Mouse (Mus musculus) spleen, adult 2 months (tissue): ENCODE results near the gene Tbc1d19. TPM values are rescaled to one million over a fixed set of nuclear protein-coding genes. Genes with fewer than 3 reads are reported as not detected.

Source experiments
- DNase-seq, 2 experiments: peaks; one replicate each; pipeline versions ENCODE4 v3.0.0 to v3.0.0-alpha.2; 2012 to 2021; ENCODE audit warnings: low spot score in 2 of 2, low read depth in 1 of 2
- H3K27ac ChIP-seq: fragments of 200-500 bp; 2 replicates; pipeline ENCODE4 v1.5.1; 2012; ENCODE audit warnings: low read length, inconsistent platforms; ENCODE audit not compliant: insufficient read depth
- H3K27me3 ChIP-seq: fragments of 200-500 bp; 2 replicates; pipeline ENCODE4 v1.6.1; 2012; ENCODE audit warnings: mild to moderate bottlenecking, moderate library complexity, low read length, inconsistent platforms; ENCODE audit not compliant: control insufficient read depth, insufficient read depth
- H3K36me3 ChIP-seq: fragments of 200-500 bp; 2 replicates; pipeline ENCODE4 v1.6.1; 2012; ENCODE audit warnings: mild to moderate bottlenecking, low read length, inconsistent platforms; ENCODE audit not compliant: control insufficient read depth, insufficient read depth
- H3K4me1 ChIP-seq: fragments of 200-500 bp; 2 replicates; pipeline ENCODE4 v1.6.1; 2011; ENCODE audit warnings: inconsistent platforms; ENCODE audit not compliant: control insufficient read depth, insufficient read depth, insufficient read length
- H3K4me3 ChIP-seq: fragments of 200-500 bp; 2 replicates; pipeline ENCODE4 v1.5.1; 2011; ENCODE audit warnings: mild to moderate bottlenecking, inconsistent platforms; ENCODE audit not compliant: insufficient read depth, insufficient read length; ENCODE audit errors: extremely low read depth
- CTCF ChIP-seq: fragments of 200-500 bp; IDR thresholded peaks from 2 replicates; pipeline ENCODE4 v1.5.1; 2011; ENCODE audit warnings: mild to moderate bottlenecking, inconsistent platforms; ENCODE audit not compliant: insufficient read depth, insufficient read length, insufficient replicate concordance; ENCODE audit errors: extremely low read depth
- POLR2A ChIP-seq: fragments of 200-500 bp; IDR thresholded peaks from 2 replicates; pipeline ENCODE4 v1.6.1; 2011; ENCODE audit warnings: low read depth, low read length, inconsistent platforms
- WGBS: fragments of 180-500 bp; shearing (Covaris S2); methylation state at CpG from one replicate; pipeline ENCODE4 v1.1.7; 2018; 5-methylcytosine and 5-hydroxymethylcytosine counted together
- polyA plus RNA-seq: library from polyadenylated mRNA; depleted of rRNA; stranded (reverse); fragments of >200 nt; gene quantifications from 2 replicates; pipeline ENCODE4 v1.2.3, GENCODE M21; 2012

Tbc1d19 gene
- polyA plus RNA-seq, 1 experiment, result 1.7 TPM

- no peak overlapping the region for H3K27ac ChIP-seq
- no peak overlapping the region for H3K4me3 ChIP-seq
- H3K4me1 ChIP-seq, result no peaks in the 10 kb centered on the region
- DNase-seq, result no peak
- no peaks in the 10 kb centered on the region for H3K36me3 ChIP-seq
- no peaks in the 10 kb centered on the region for H3K27me3 ChIP-seq
- WGBS, result 60% methylated on average over 4 of the region's 4 CpGs
- TF ChIP-seq POLR2A (no peak), CTCF (no peak)
Measured at GRCm38 (mm10) chr5:53937187-53937586, 127.8 kb downstream of the Tbc1d19 start.

- no peak overlapping the region for H3K27ac ChIP-seq
- H3K4me1 ChIP-seq, result no peaks in the 10 kb centered on the region
- 93% methylated on average over 7 of the region's 7 CpGs for WGBS
- no peak overlapping the region for H3K4me3 ChIP-seq
- DNase-seq, result no peak
- no peaks in the 10 kb centered on the region for H3K27me3 ChIP-seq
- TF ChIP-seq CTCF (no peak), POLR2A (no peak)
- no peaks in the 10 kb centered on the region for H3K36me3 ChIP-seq
Measured at GRCm38 (mm10) chr5:53939026-53939425, 129.6 kb downstream of the Tbc1d19 start.

- Histone ChIP-seq H3K4me3 (no peak overlapping the region), H3K4me1 (no peaks in the 10 kb centered on the region), H3K27me3 (no peaks in the 10 kb centered on the region), H3K27ac (no peak overlapping the region), H3K36me3 (no peaks in the 10 kb centered on the region)
- 81% methylated on average over 11 of the region's 11 CpGs for WGBS
- no peak for DNase-seq
- no peak for TF ChIP-seq POLR2A
- TF ChIP-seq CTCF, result no peak
Measured at GRCm38 (mm10) chr5:53941322-53942024, 132.1 kb downstream of the Tbc1d19 start.

GRCm38 (mm10) chr5:53942332-53942731, 132.9 kb downstream of the Tbc1d19 start:
- Histone ChIP-seq H3K4me3 (no peak overlapping the region), H3K27me3 (no peaks in the 10 kb centered on the region), H3K36me3 (no peaks in the 10 kb centered on the region), H3K27ac (no peak overlapping the region), H3K4me1 (no peaks in the 10 kb centered on the region)
- DNase-seq, result no peak
- TF ChIP-seq POLR2A (no peak), CTCF (no peak)
- WGBS, result 70% methylated on average over 4 of the region's 4 CpGs

- H3K36me3 ChIP-seq, result no peaks in the 10 kb centered on the region
- H3K4me1 ChIP-seq, result peaks cover 1% of the 10 kb centered on the region; the same call in 1 of the 2 replicates
- 77% methylated on average over 11 of the region's 11 CpGs for WGBS
- no peak for DNase-seq
- H3K27ac ChIP-seq, result no peak overlapping the region
- no peak for TF ChIP-seq CTCF
- TF ChIP-seq POLR2A, result no peak
- no peaks in the 10 kb centered on the region for H3K27me3 ChIP-seq
- H3K4me3 ChIP-seq, result no peak overlapping the region
Measured at GRCm38 (mm10) chr5:53943321-53943857, 134.0 kb downstream of the Tbc1d19 start.

- peaks cover 4% of the 10 kb centered on the region; the same call in 1 of the 2 replicates for H3K4me1 ChIP-seq
- H3K27ac ChIP-seq, result no peak overlapping the region
- DNase-seq, result no peak
- no peak overlapping the region for H3K4me3 ChIP-seq
- no peak for TF ChIP-seq POLR2A
- no peak for TF ChIP-seq CTCF
- 91% methylated on average over 8 of the region's 8 CpGs for WGBS
- H3K36me3 ChIP-seq, result no peaks in the 10 kb centered on the region
- H3K27me3 ChIP-seq, result no peaks in the 10 kb centered on the region
Measured at GRCm38 (mm10) chr5:53946747-53947146, 137.3 kb downstream of the Tbc1d19 start.
